Mouse (Mus musculus): ENCODE data around the gene Ago3. TPM values are rescaled to one million over a fixed set of nuclear protein-coding genes. Genes with fewer than 3 reads are reported as not detected.

Ago3 gene
- total RNA-seq, 2 experiments from 2014 or later = 7.9 to 8.0 TPM

GRCm38 (mm10) chr4:126428682-126429346 is 542 bp downstream of the Ago3 start:
- intact Hi-C loops (cut with DNase I) = no loop called here
- no peak for DNase-seq

DNA sequence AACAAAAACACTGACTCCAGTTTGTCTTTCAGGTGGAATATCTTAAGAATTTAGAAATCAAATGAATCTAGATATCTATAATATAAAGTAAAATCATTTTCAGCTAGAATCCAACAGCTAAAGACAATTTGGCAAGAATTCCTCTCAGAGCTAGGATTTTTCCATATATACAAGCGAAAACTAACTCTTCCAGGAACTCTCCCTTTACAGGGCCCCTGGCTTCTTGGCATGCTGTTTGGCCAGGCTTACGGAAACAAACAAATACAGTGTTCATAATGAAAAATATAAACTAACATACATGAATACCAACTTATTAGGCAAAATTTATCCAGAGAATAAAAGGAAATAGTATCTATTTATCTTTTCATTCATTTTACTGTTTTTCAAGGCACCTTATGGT is 5.5 kb downstream of the Ago3 start:
- DNase-seq = no peak
- intact Hi-C loops (cut with DNase I) = no loop called here

DNA sequence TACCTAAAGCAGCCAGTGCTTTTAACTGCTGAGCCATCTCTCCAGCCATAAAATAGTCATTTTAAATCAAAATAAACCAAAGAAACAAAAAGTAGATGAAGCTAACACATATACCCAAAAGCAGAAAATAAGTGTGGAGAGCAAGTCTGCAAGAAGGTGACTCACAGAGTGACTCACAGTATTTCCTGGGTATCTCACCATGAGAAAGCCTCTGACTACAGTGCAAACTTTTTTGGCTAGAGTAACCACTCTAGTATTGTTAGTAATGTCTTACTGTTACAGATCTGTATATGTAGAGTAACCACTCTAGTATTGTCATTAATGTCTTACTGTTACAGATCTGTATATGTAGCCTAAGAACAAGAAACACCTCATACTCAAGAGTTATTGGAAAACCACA is 13.6 kb downstream of the Ago3 start:
- no peak for DNase-seq
- intact Hi-C loops (cut with DNase I) = no loop called here

- intact Hi-C loops (cut with DNase I) = no loop called here
- DNase-seq = no peak
Measured at GRCm38 (mm10) chr4:126412526-126412925, 16.8 kb downstream of the Ago3 start.

- DNase-seq = no peak
- intact Hi-C loops (cut with DNase I) = no loop called here
Measured at GRCm38 (mm10) chr4:126371497-126371896, 57.9 kb downstream of the Ago3 start.

- intact Hi-C loops (cut with DNase I) = no loop called here
- DNase-seq = no peak
Measured at GRCm38 (mm10) chr4:126360069-126360468, 69.3 kb downstream of the Ago3 start.

GRCm38 (mm10) chr4:126343451-126343850 is 85.9 kb downstream of the Ago3 start:
- no peak for DNase-seq
- intact Hi-C loops (cut with DNase I) = no loop called here

GRCm38 (mm10) chr4:126339461-126339860 is 89.9 kb downstream of the Ago3 start:
- DNase-seq = no peak
- intact Hi-C loops (cut with DNase I) = no loop called here

DNA sequence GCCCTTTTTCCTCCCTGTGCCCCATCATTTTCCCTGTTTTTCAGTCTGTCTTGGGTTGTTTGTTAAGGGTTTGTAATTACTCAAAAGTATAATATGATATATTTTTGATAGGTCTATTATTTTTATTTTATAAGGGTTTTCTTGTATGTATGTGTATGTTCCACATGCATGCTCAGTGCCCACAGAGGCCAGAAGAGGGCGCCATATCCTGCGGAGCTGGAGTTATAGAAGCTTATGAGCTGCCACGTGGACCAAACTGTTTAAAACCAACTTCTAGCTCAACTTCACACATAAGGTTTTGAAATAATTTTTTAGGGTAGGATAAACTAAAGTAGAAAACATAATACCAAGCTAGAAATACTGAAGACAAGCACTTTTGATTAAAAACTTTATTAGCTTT is 97.0 kb downstream of the Ago3 start:
- intact Hi-C loops (cut with DNase I) = no loop called here
- no peak for DNase-seq

DNA sequence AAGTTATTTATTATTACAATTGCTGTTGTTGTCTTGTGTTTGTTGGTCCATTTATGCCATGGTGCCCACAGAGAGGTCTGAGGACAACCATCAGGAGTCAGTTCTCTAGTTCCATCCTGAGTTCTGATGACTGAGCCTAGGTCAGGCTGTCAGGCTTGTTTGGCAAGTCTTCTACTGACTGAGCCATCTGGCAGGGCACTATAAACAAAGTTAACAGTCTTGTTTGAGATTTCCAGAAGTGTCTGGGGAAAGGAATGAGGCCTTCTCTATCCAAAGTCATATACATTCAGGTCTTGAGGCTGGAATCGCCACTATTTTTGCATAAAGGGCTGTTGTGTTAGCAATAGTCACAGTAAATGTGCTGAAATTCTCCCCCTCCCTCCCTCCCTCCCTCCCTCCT is 97.6 kb downstream of the Ago3 start:
- intact Hi-C loops (cut with DNase I) = no loop called here
- DNase-seq = no peak

DNA sequence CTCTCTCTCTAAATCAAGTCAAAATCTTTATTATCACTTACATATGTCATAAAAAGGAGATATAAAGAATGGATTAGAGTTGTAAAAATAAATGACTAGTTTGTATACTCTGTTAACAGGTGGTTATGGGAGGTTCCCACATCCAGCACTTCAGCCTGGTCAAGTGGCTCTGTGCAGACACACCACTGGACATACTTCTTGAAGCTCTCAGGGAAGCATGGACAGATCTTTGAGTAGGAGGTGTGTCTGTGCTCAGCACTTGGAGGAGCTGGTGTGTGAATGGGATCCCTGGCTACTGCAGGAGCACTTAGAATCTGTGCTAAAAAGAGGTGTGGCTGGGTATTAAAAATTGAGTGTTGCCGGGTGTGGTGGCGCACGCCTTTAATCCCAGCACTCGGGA is 99.1 kb downstream of the Ago3 start:
- intact Hi-C loops (cut with DNase I) = no loop called here
- DNase-seq = no peak

DNA sequence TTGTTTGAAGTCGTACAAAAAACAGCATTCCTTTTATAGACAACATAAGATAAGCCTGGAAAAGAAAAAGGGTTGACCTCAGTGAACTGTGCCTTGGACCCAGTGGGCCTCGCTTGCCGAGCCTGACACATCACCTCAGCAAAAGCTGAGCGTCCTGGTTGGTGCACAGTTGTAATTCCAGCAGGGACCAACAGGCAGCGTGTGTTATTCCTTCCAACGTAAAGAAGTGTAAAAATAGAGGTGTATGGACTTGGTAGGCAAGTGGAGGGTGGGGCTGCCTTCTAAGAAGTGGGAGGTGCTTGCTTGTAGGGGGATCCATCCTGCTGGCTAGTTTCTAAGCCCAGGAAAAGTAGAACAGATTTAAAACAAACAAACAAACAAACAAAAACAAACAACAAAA is 103.3 kb downstream of the Ago3 start:
- DNase-seq = no peak

DNA sequence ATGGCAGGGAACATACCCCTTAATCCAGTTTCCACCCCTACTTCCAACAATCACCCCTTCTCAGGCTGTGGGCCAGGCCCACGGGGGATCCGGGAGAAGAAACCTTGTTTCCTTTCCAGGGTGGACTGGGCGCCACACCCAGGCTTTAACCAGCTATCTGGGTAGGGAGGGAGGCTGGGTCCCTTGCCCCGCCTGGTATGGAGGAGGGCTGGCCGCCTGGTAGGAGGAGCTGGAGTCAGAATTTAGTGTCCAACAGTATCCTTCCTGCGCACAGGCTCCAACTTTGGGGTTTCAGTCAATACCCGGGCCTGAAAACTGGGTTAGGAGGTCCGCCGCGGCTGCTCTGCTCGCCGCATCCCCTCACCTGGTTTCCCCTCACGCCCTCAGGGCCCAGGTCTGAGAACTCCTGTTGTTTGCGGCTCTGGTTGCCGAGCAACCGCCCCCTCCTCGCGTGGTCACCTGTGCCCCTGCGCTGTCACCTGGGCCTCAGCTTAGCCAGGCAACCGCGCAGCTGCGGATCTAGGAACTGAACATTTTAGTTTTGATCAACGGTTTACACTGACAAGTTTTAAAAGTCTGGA is 104.0 kb downstream of the Ago3 start, which contains the start of gene Tekt2:
Tekt2 (minus strand) TSS at position 408 of the 581 bp plus-strand sequence.
- no peak for DNase-seq
- intact Hi-C loops (cut with DNase I) = no loop called here

More for the DNA sequence above, 103.3 kb downstream of the Ago3 start:
- intact Hi-C loops (cut with DNase I) = no loop called here

DNA sequence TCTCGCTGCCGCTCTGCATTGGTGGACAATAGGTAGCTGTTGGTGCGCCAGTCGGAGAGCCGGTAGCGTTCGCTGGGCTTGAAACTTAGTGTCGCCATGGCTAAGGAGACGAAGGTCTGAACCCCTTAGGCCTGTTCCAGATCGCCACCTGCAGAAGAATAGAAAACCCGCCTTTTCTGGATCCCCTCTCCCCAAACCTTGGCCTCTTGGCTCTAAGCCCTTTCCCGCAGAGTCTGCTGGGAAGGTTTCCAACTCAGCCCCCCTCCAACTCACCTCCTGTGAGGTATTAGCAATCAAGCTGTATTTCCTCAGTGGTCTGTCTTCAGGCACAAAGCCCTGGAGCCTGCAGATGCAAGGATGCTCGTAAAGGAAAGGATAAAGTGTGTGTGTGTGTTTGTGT is 104.5 kb downstream of the Ago3 start:
- DNase-seq = no peak
- intact Hi-C loops (cut with DNase I) = no loop called here

DNA sequence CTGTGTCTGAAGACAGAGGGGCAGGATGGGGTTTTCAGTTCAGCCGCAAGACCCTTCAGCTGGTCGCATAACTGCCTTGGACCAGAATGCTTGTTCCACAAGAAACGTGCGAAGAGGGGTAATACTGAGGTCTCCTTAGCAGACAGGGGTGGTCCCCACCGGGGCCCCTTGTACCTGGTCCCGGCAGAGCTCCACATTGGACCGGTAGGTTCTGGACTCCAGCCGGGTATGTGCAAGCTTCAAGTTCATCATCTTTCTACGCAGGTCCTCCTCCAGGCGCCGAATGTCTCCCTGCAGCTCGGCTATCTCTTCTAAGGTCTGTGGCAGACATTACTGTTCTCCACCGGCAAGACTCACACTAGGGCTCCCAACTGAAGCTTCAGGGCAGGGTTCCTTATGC is 106.7 kb downstream of the Ago3 start:
- no peak for DNase-seq
- intact Hi-C loops (cut with DNase I) = no loop called here

GRCm38 (mm10) chr4:126321854-126322511 is 107.4 kb downstream of the Ago3 start:
- intact Hi-C loops (cut with DNase I) = no loop called here

DNA sequence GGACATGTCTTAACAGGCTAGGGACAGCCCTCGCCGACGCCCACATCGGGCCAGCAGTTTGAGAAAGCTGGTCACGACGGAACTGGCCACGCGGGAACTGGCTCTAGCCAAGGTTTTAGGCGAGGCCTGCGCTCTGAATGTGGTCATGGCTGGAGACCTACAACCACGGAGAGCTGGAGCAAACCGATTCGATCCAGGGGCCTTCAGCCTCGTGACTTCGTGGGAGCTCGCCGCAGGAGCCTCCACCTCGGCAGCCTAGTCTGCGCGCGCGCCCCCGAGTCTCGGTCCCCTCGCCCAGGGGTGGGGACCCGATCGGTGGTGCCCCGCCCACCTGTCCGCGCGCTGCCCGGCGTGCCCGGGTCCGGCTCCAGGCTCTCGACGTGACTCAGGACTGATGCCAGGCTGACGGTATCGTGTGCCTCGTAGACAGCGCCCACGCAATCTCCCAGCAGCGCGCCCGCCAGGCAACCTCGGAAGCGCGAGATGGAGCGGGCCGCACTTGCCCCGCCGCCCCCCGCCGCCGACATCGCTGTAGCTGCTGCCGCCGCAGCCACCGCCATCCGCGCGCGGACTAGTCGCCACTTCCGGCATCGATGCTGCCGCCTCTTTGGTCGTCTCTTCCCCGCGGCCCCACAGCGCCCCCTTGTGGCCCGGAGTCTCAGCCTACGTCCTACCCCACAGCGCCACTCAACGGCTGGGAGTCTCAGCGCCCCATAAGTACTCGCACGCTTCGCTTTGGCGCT is 108.1 kb downstream of the Ago3 start, which contains the start of gene Adprhl2:
Adprhl2 (minus strand) TSS at position 593 of the 743 bp plus-strand sequence.
- DNase-seq = peak; percentile 99
- intact Hi-C loops (cut with DNase I) = no loop called here

More at GRCm38 (mm10) chr4:126321854-126322511, 107.4 kb downstream of the Ago3 start:
- no peak for DNase-seq

- DNase-seq = no peak
- intact Hi-C loops (cut with DNase I) = no loop called here
Measured at GRCm38 (mm10) chr4:126319806-126320205, 109.5 kb downstream of the Ago3 start.

- DNase-seq = no peak
- intact Hi-C loops (cut with DNase I) = no loop called here
Measured at GRCm38 (mm10) chr4:126316443-126317040, 112.8 kb downstream of the Ago3 start.

GRCm38 (mm10) chr4:126315931-126316330 is 113.4 kb downstream of the Ago3 start:
- intact Hi-C loops (cut with DNase I) = no loop called here
- DNase-seq = no peak

- DNase-seq = peak in 1 of 2 experiments; percentile 48
- intact Hi-C loops (cut with DNase I) = loop anchor here (5.0 kb wide), 1 partner anchor 87 kb away; no protein-coding TSS in a partner anchor
Measured at GRCm38 (mm10) chr4:126314393-126314792, 115.0 kb downstream of the Ago3 start.

Data from gastrocnemius, postnatal 36 days (tissue).